Mouse (Mus musculus) hindbrain, postnatal 0 days (tissue): ENCODE measurements at regions not wholly inside any gene's neighbourhood (a gene's known extent, or its start where the extent isn't known, plus 50 kb on each side); places are given as distances from the start of the nearest gene placed in this dataset.
"Not testable (repeated sequence)": the region's sequence is repeated elsewhere in the genome, so short reads cannot be mapped to it uniquely, and the experiment has no call there.

ENCODE experiments used
- ATAC-seq: fragments of 200-750 bp; cut with Nextera tagmentation; 2 replicates; pipeline ENCODE4 v1.8.0; 2017; ENCODE audit warnings: mild to moderate bottlenecking, moderate TSS enrichment, moderate library complexity
- DNase-seq: peaks from one replicate; pipeline ENCODE4 v3.0.0-alpha.2; 2015; ENCODE audit warnings: low spot score
- H3K27ac ChIP-seq: fragments of 300-500 bp; sonication (generic); 2 replicates; pipeline ENCODE4 v1.5.1; 2014; ENCODE audit warnings: mild to moderate bottlenecking
- H3K27me3 ChIP-seq: fragments of 300-500 bp; sonication (generic); 2 replicates; pipeline ENCODE4 v1.6.1; 2014; ENCODE audit warnings: low read length, mixed read lengths; ENCODE audit not compliant: insufficient read depth
- H3K36me3 ChIP-seq: fragments of 300-500 bp; sonication (generic); 2 replicates; pipeline ENCODE4 v1.6.1; 2014; ENCODE audit warnings: low read length, mixed read lengths; ENCODE audit not compliant: insufficient read depth
- H3K4me1 ChIP-seq: fragments of 300-500 bp; sonication (generic); 2 replicates; pipeline ENCODE4 v1.6.1; 2014; ENCODE audit warnings: antibody characterized with exemption, low read length, mixed read lengths; ENCODE audit not compliant: insufficient read depth
- H3K4me2 ChIP-seq: fragments of 300-500 bp; sonication (generic); 2 replicates; pipeline ENCODE4 v1.6.1; 2014; ENCODE audit warnings: low read depth, mild to moderate bottlenecking, low read length, moderate library complexity, mixed read lengths
- H3K4me3 ChIP-seq: fragments of 300-500 bp; sonication (generic); 2 replicates; pipeline ENCODE4 v1.5.1; 2014; ENCODE audit warnings: low read length
- H3K9ac ChIP-seq: fragments of 300-500 bp; sonication (generic); replicated peaks from 2 replicates; pipeline ENCODE4 v1.6.1; 2014; ENCODE audit warnings: mild to moderate bottlenecking, low read length, moderate library complexity, mixed read lengths
- H3K9me3 ChIP-seq: fragments of 300-500 bp; sonication (generic); 2 replicates; pipeline ENCODE4 v1.6.1; 2016; ENCODE audit warnings: low read length, mixed read lengths
- CTCF ChIP-seq: IDR thresholded peaks from 2 replicates; pipeline ENCODE4 v1.5.1; 2016; ENCODE audit warnings: antibody characterized with exemption, control low read depth, low read depth
- WGBS: fragments of 180-500 bp; shearing (Covaris S2); extraction: QIAGEN DNeasy Blood & Tissue Kit; methylation state at CpG from one replicate; pipeline ENCODE4 v1.1.7; 2014; 5-methylcytosine and 5-hydroxymethylcytosine counted together

GRCm38 (mm10) chr10:56852484-56852883, 475.4 kb downstream of the Gja1 start:
- Histone ChIP-seq H3K9me3 (no peaks in the 10 kb centered on the region), H3K9ac (no peak overlapping the region), H3K4me3 (no peak overlapping the region), H3K4me1 (no peaks in the 10 kb centered on the region), H3K36me3 (no peaks in the 10 kb centered on the region), H3K27me3 (no peaks in the 10 kb centered on the region), H3K4me2 (no peak overlapping the region), H3K27ac (no peak overlapping the region)
- DNase-seq (no peak), ATAC-seq (no peak)
- 83% methylated on average over 2 of the region's 2 CpGs for WGBS
- TF ChIP-seq CTCF = no peak

- Histone ChIP-seq H3K27ac (no peak overlapping the region), H3K4me1 (no peaks in the 10 kb centered on the region), H3K4me2 (no peak overlapping the region), H3K9me3 (no peaks in the 10 kb centered on the region), H3K36me3 (no peaks in the 10 kb centered on the region), H3K9ac (no peak overlapping the region), H3K27me3 (no peaks in the 10 kb centered on the region), H3K4me3 (no peak overlapping the region)
- TF ChIP-seq CTCF = no peak
- ATAC-seq (no peak), DNase-seq (no peak)
- WGBS = 96% methylated on average over 6 of the region's 6 CpGs
Observed at GRCm38 (mm10) chr10:56856186-56856585, 479.1 kb downstream of the Gja1 start.

- TF ChIP-seq CTCF = no peak
- Histone ChIP-seq H3K36me3 (no peaks in the 10 kb centered on the region), H3K27me3 (no peaks in the 10 kb centered on the region), H3K9me3 (no peaks in the 10 kb centered on the region), H3K4me1 (no peaks in the 10 kb centered on the region), H3K9ac (no peak overlapping the region), H3K4me2 (no peak overlapping the region), H3K27ac (no peak overlapping the region), H3K4me3 (no peak overlapping the region)
- WGBS = 81% methylated on average over 7 of the region's 7 CpGs
- DNase-seq (no peak), ATAC-seq (no peak)
Observed at GRCm38 (mm10) chr10:56879744-56880143, 502.6 kb downstream of the Gja1 start.

GRCm38 (mm10) chr10:56880154-56880591, 503.0 kb downstream of the Gja1 start:
- ATAC-seq = peak; percentile 69; the same call in 1 of the 2 replicates
- Histone ChIP-seq H3K4me1 (no peaks in the 10 kb centered on the region), H3K9ac (no peak overlapping the region), H3K27me3 (no peaks in the 10 kb centered on the region), H3K9me3 (no peaks in the 10 kb centered on the region), H3K4me3 (no peak overlapping the region), H3K36me3 (no peaks in the 10 kb centered on the region), H3K4me2 (no peak overlapping the region), H3K27ac (no peak overlapping the region)
- no peak for TF ChIP-seq CTCF
- 69% methylated on average over 12 of the region's 12 CpGs for WGBS
- DNase-seq = peak; percentile 42

- whole genome bisulfite sequencing = 69% methylated on average over 4 of the region's 4 CpGs
- no peaks in the 10 kb centered on the region for H3K27me3 ChIP-seq
- no peaks in the 10 kb centered on the region for H3K36me3 ChIP-seq
- ATAC-seq = no peak
- no peaks in the 10 kb centered on the region for H3K4me1 ChIP-seq
- no peaks in the 10 kb centered on the region for H3K9me3 ChIP-seq
- no peak overlapping the region for H3K4me2 ChIP-seq
- no peak overlapping the region for H3K9ac ChIP-seq
- no peak overlapping the region for H3K4me3 ChIP-seq
- H3K27ac ChIP-seq = no peak overlapping the region
- TF ChIP-seq CTCF = no peak
- no peak for DNase-seq
Observed at GRCm38 (mm10) chr10:56884456-56885410, 507.6 kb downstream of the Gja1 start.

- H3K9ac ChIP-seq, DNase-seq, ATAC-seq, H3K27me3 ChIP-seq, H3K9me3 ChIP-seq, H3K36me3 ChIP-seq, H3K4me1 ChIP-seq, H3K27ac ChIP-seq, H3K4me3 ChIP-seq, H3K4me2 ChIP-seq: not testable (repeated sequence)
- WGBS = 66% methylated on average over 2 of the region's 2 CpGs
Observed at GRCm38 (mm10) chr10:56891530-56891929, 514.4 kb downstream of the Gja1 start.

- no peaks in the 10 kb centered on the region for H3K4me1 ChIP-seq
- no peak for DNase-seq
- H3K4me2 ChIP-seq = no peak overlapping the region
- whole genome bisulfite sequencing = 49% methylated on average over 10 of the region's 10 CpGs
- peak overlapping the region; percentile 73 for H3K27ac ChIP-seq
- no peak for TF ChIP-seq CTCF
- no peaks in the 10 kb centered on the region for H3K36me3 ChIP-seq
- H3K27me3 ChIP-seq = no peaks in the 10 kb centered on the region
- ATAC-seq = peak; percentile 2; the same call in 1 of the 2 replicates
- H3K4me3 ChIP-seq = no peak overlapping the region
- H3K9ac ChIP-seq = no peak overlapping the region
- H3K9me3 ChIP-seq = no peaks in the 10 kb centered on the region
Observed at GRCm38 (mm10) chr10:56892666-56893209, 515.6 kb downstream of the Gja1 start.
